Mouse (Mus musculus): Measurements from ENCODE around the gene Ndufs8.

DNA sequence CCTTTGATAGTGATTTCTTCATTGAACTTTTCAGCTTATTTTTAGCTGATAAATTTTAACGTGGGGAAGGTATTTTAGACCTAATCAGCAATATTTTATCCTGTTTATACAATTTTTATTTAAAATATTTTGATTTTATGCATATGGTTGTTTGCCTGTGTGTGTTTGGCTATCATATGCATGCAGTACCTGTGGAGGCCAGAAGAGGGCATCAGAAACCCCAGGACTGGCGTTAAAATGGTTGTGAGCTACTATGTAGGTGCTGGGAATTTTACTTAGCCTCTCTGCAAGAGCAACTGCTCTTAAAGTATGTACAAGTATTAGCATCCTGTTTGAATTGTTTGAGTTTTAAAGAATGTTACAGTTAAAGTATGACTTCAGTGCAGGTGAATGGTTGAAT, 47.6 kb downstream of the Ndufs8 start:
- TF ChIP-seq EP300 (IDR thresholded peaks at IDR 0.05; ENCODE audit: low read depth) (no peak), CTCF (IDR thresholded peaks at IDR 0.05; ENCODE audit: low read depth) (peak; percentile 62)
